Mouse (Mus musculus) neural tube, embryonic 14.5 days (tissue): ENCODE measurements around the gene Capn11. TPM values are rescaled to one million over a fixed set of nuclear protein-coding genes. Genes with fewer than 3 reads are reported as not detected.

Experiments used
- ATAC-seq: fragments of 200-750 bp; cut with Nextera tagmentation; 2 replicates; pipeline ENCODE4 v1.8.0; 2017; ENCODE audit warnings: low read depth, mild to moderate bottlenecking, moderate TSS enrichment, moderate library complexity
- H3K27ac ChIP-seq: fragments of 300-500 bp; sonication (generic); 2 replicates; pipeline ENCODE4 v1.5.1; 2014; ENCODE audit warnings: low read depth, mild to moderate bottlenecking, control low read depth, low read length, moderate library complexity, mixed read lengths
- H3K27me3 ChIP-seq: fragments of 300-500 bp; sonication (generic); 2 replicates; pipeline ENCODE4 v1.6.1; 2014; ENCODE audit warnings: low read length; ENCODE audit not compliant: control insufficient read depth, insufficient read depth
- H3K36me3 ChIP-seq: fragments of 300-500 bp; sonication (generic); 2 replicates; pipeline ENCODE4 v1.6.1; 2014; ENCODE audit warnings: low read length, mixed read lengths; ENCODE audit not compliant: control insufficient read depth, insufficient read depth
- H3K4me1 ChIP-seq: fragments of 300-500 bp; sonication (generic); 2 replicates; pipeline ENCODE4 v1.6.1; 2014; ENCODE audit warnings: low read length; ENCODE audit not compliant: control insufficient read depth, insufficient read depth
- H3K4me2 ChIP-seq: fragments of 300-500 bp; sonication (generic); 2 replicates; pipeline ENCODE4 v1.6.1; 2014; ENCODE audit warnings: mild to moderate bottlenecking, low read depth, low read length, control low read depth
- H3K4me3 ChIP-seq: fragments of 300-500 bp; sonication (generic); 2 replicates; pipeline ENCODE4 v1.5.1; 2014; ENCODE audit warnings: low read depth, low read length, control low read depth, mixed read lengths
- H3K9ac ChIP-seq: fragments of 300-500 bp; sonication (generic); replicated peaks from 2 replicates; pipeline ENCODE4 v1.6.1; 2014; ENCODE audit warnings: low read depth, mild to moderate bottlenecking, control low read depth, low read length, mixed read lengths
- H3K9me3 ChIP-seq: fragments of 300-500 bp; sonication (generic); 2 replicates; pipeline ENCODE4 v1.6.1; 2016; ENCODE audit warnings: low read length; ENCODE audit not compliant: control insufficient read depth
- WGBS: fragments of 180-500 bp; shearing (Covaris S2); extraction: QIAGEN DNeasy Blood & Tissue Kit; methylation state at CpG from one replicate; pipeline ENCODE4 v1.1.7; 2014; 5-methylcytosine and 5-hydroxymethylcytosine counted together
- polyA plus RNA-seq: library from polyadenylated mRNA; unstranded; fragments of >200 nt; fragmentation: Nextera tagmentation; extraction: Ambion mirVana; gene quantifications from 2 replicates; pipeline ENCODE4 v1.2.1, GENCODE M21; 2014

Capn11 gene
- polyA plus RNA-seq, 1 experiment from 2014 or later, result not detected

GRCm38 (mm10) chr17:45642701-45643100, 16.4 kb downstream of the Capn11 start:
- no peak overlapping the region for H3K4me2 ChIP-seq
- 22% methylated on average over 12 of the region's 12 CpGs for WGBS
- ATAC-seq, result peak; percentile 46; the same call in 1 of the 2 replicates

GRCm38 (mm10) chr17:45641981-45642380, 17.1 kb downstream of the Capn11 start:
- Histone ChIP-seq H3K4me1 (no peaks in the 10 kb centered on the region), H3K27me3 (no peaks in the 10 kb centered on the region), H3K27ac (no peak overlapping the region), H3K9me3 (no peaks in the 10 kb centered on the region), H3K4me3 (no peak overlapping the region), H3K4me2 (no peak overlapping the region), H3K36me3 (no peaks in the 10 kb centered on the region), H3K9ac (no peak overlapping the region)
- no peak for ATAC-seq
- WGBS, result 92% methylated on average over 8 of the region's 8 CpGs

More at GRCm38 (mm10) chr17:45642701-45643100, 16.4 kb downstream of the Capn11 start:
- Histone ChIP-seq H3K4me3 (no peak overlapping the region), H3K27ac (no peak overlapping the region), H3K9me3 (no peaks in the 10 kb centered on the region), H3K9ac (no peak overlapping the region), H3K36me3 (no peaks in the 10 kb centered on the region), H3K27me3 (no peaks in the 10 kb centered on the region), H3K4me1 (no peaks in the 10 kb centered on the region)

- Histone ChIP-seq H3K9ac (no peak overlapping the region), H3K27ac (no peak overlapping the region), H3K27me3 (no peaks in the 10 kb centered on the region), H3K36me3 (no peaks in the 10 kb centered on the region), H3K4me1 (no peaks in the 10 kb centered on the region), H3K9me3 (no peaks in the 10 kb centered on the region), H3K4me3 (no peak overlapping the region), H3K4me2 (no peak overlapping the region)
- 85% methylated on average over 16 of the region's 16 CpGs for WGBS
- no peak for ATAC-seq
Observed at GRCm38 (mm10) chr17:45638596-45639295, 20.4 kb downstream of the Capn11 start.

GRCm38 (mm10) chr17:45634033-45634432, 25.1 kb downstream of the Capn11 start:
- Histone ChIP-seq H3K4me2 (no peak overlapping the region), H3K27ac (no peak overlapping the region), H3K9me3 (no peaks in the 10 kb centered on the region), H3K4me1 (0 out of 2 replicates have a peak, but pooled peaks cover 5% of the 10 kb centered on the region), H3K4me3 (no peak overlapping the region), H3K27me3 (no peaks in the 10 kb centered on the region), H3K36me3 (no peaks in the 10 kb centered on the region), H3K9ac (no peak overlapping the region)
- no peak for ATAC-seq
- 84% methylated on average over 5 of the region's 5 CpGs for WGBS

GRCm38 (mm10) chr17:45631940-45632339, 27.2 kb downstream of the Capn11 start:
- WGBS, result 84% methylated on average over 5 of the region's 6 CpGs
- Histone ChIP-seq H3K27me3 (no peaks in the 10 kb centered on the region), H3K9me3 (no peaks in the 10 kb centered on the region), H3K4me1 (0 out of 2 replicates have a peak, but pooled peaks cover 5% of the 10 kb centered on the region), H3K9ac (no peak overlapping the region), H3K4me2 (no peak overlapping the region), H3K27ac (no peak overlapping the region), H3K4me3 (no peak overlapping the region), H3K36me3 (no peaks in the 10 kb centered on the region)
- ATAC-seq, result no peak

GRCm38 (mm10) chr17:45630992-45631391, 28.1 kb downstream of the Capn11 start:
- Histone ChIP-seq H3K4me1 (0 out of 2 replicates have a peak, but pooled peaks cover 5% of the 10 kb centered on the region), H3K4me3 (no peak overlapping the region), H3K36me3 (no peaks in the 10 kb centered on the region), H3K4me2 (peak overlapping the region; percentile 75), H3K27me3 (no peaks in the 10 kb centered on the region), H3K27ac (no peak overlapping the region; the same call in 1 of the 2 replicates), H3K9me3 (no peaks in the 10 kb centered on the region), H3K9ac (no peak overlapping the region)
- ATAC-seq, result 0 out of 2 replicates have a peak, but pooled peaks have one; percentile 9
- WGBS, result 50% methylated on average over 3 of the region's 3 CpGs

- WGBS, result 2% methylated on average over 34 of the region's 34 CpGs
- H3K4me3 ChIP-seq, result peak overlapping the region; percentile 36
- ATAC-seq, result peak; percentile 87
- H3K36me3 ChIP-seq, result no peaks in the 10 kb centered on the region
- H3K9me3 ChIP-seq, result no peaks in the 10 kb centered on the region
- H3K9ac ChIP-seq, result peak overlapping the region; percentile 59
- H3K4me2 ChIP-seq, result peak overlapping the region; percentile 75
- H3K4me1 ChIP-seq, result 0 out of 2 replicates have a peak, but pooled peaks cover 5% of the 10 kb centered on the region
- no peaks in the 10 kb centered on the region for H3K27me3 ChIP-seq
- peak overlapping the region; percentile 80 for H3K27ac ChIP-seq
Observed at GRCm38 (mm10) chr17:45629861-45630694, 29.0 kb downstream of the Capn11 start.

- WGBS, result 71% methylated on average over 13 of the region's 13 CpGs
- peak; percentile 10; the same call in 1 of the 2 replicates for ATAC-seq
- Histone ChIP-seq H3K27me3 (no peaks in the 10 kb centered on the region), H3K9me3 (no peaks in the 10 kb centered on the region), H3K4me2 (peak overlapping the region; percentile 75), H3K27ac (no peak overlapping the region; the same call in 1 of the 2 replicates), H3K9ac (no peak overlapping the region), H3K4me3 (peak overlapping the region; percentile 36; the same call in 1 of the 2 replicates), H3K4me1 (0 out of 2 replicates have a peak, but pooled peaks cover 5% of the 10 kb centered on the region), H3K36me3 (no peaks in the 10 kb centered on the region)
Observed at GRCm38 (mm10) chr17:45628885-45629855, 30.0 kb downstream of the Capn11 start.
